Mouse (Mus musculus) MEL (cell line): ENCODE results near the gene Emg1. TPM values are rescaled to one million over a fixed set of nuclear protein-coding genes. Genes with fewer than 3 reads are reported as not detected.

Experiments
- DNase-seq: peaks from one replicate; pipeline ENCODE4 v3.0.0; 2011; ENCODE audit warnings: low read depth, low spot score
- H3K27ac ChIP-seq: 2 replicates; pipeline ENCODE4 v1.5.1; 2012; ENCODE audit warnings: low read depth, mild to moderate bottlenecking, control low read depth, low read length, moderate library complexity; ENCODE audit not compliant: control insufficient read depth
- H3K27me3 ChIP-seq, 2 experiments: fragments of 150-350 bp in 1 of 2; sonication (generic) in 1 of 2; 2 replicates each; pipeline ENCODE4 v1.6.1; 2012; ENCODE audit warnings: low read length in 2 of 2, mild to moderate bottlenecking in 2 of 2, improper control_type of control experiment in 1 of 2, moderate library complexity in 1 of 2; ENCODE audit not compliant: insufficient read depth in 2 of 2, control insufficient read depth in 1 of 2
- H3K36me3 ChIP-seq, 2 experiments: 2 replicates each; pipeline ENCODE4 v1.6.1; 2012 to 2014; ENCODE audit warnings: low read length in 2 of 2, improper control_type of control experiment in 1 of 2, inconsistent platforms in 1 of 2, mild to moderate bottlenecking in 1 of 2; ENCODE audit not compliant: insufficient read depth in 2 of 2, control insufficient read depth in 1 of 2
- H3K4me1 ChIP-seq, 2 experiments: fragments of 150-350 bp in 1 of 2; sonication (generic) in 1 of 2; 2 replicates each; pipeline ENCODE4 v1.6.1; 2012; ENCODE audit warnings: low read length in 2 of 2, improper control_type of control experiment in 1 of 2, mild to moderate bottlenecking in 1 of 2; ENCODE audit not compliant: insufficient read depth in 2 of 2, control insufficient read depth in 1 of 2
- H3K4me3 ChIP-seq, 2 experiments: fragments of 150-350 bp in 1 of 2; sonication (generic) in 1 of 2; 2 replicates each; pipeline ENCODE4 v1.5.1; 2012; ENCODE audit warnings: low read depth in 2 of 2, low read length in 2 of 2, mild to moderate bottlenecking in 2 of 2, moderate library complexity in 2 of 2, control low read depth in 1 of 2, improper control_type of control experiment in 1 of 2; ENCODE audit not compliant: control insufficient read depth in 1 of 2, insufficient read depth in 1 of 2
- H3K79me2 ChIP-seq: 2 replicates; pipeline ENCODE4 v1.6.1; 2012; ENCODE audit warnings: mild to moderate bottlenecking, low read length, moderate library complexity; ENCODE audit not compliant: control insufficient read depth, poor library complexity, insufficient read depth
- H3K9ac ChIP-seq: 2 replicates; pipeline ENCODE4 v1.6.1; 2012; ENCODE audit warnings: low read depth, mild to moderate bottlenecking, control low read depth, low read length, moderate library complexity; ENCODE audit not compliant: control insufficient read depth, poor library complexity, severe bottlenecking
- H3K9me3 ChIP-seq: fragments of 150-350 bp; sonication (generic); replicated peaks from 2 replicates; pipeline ENCODE4 v1.6.1; 2012; ENCODE audit warnings: mild to moderate bottlenecking, low read length, improper control_type of control experiment, moderate library complexity; ENCODE audit not compliant: insufficient read depth
- BHLHE40 ChIP-seq: IDR thresholded peaks from 2 replicates; pipeline ENCODE4 v1.6.1; 2012; ENCODE audit warnings: low read depth, mild to moderate bottlenecking, inconsistent platforms, low read length, improper control_type of control experiment, borderline replicate concordance
- CHD1 ChIP-seq: IDR thresholded peaks from 2 replicates; pipeline ENCODE4 v1.6.1; 2012; ENCODE audit warnings: low read depth, mild to moderate bottlenecking, inconsistent platforms, low read length, improper control_type of control experiment
- CTCF ChIP-seq, 3 experiments: IDR thresholded peaks in 2 of 3; conservative IDR thresholded peaks in 1 of 3; 2 replicates each; pipeline ENCODE4 v1.5.1; 2011 to 2012; ENCODE audit warnings: low read length in 3 of 3, low read depth in 2 of 3, mild to moderate bottlenecking in 2 of 3, improper control_type of control experiment in 1 of 3, inconsistent platforms in 1 of 3, mixed read lengths in 1 of 3, moderate library complexity in 1 of 3; ENCODE audit not compliant: control insufficient read depth in 1 of 3, insufficient read depth in 1 of 3, poor library complexity in 1 of 3, severe bottlenecking in 1 of 3
- E2F4 ChIP-seq: IDR thresholded peaks from 2 replicates; pipeline ENCODE4 v1.6.1; 2011; ENCODE audit warnings: low read depth, low read length, improper control_type of control experiment, borderline replicate concordance
- EP300 ChIP-seq, 2 experiments: IDR thresholded peaks; 2 replicates each; pipeline ENCODE4 v1.6.1; 2011; ENCODE audit warnings: improper control_type of control experiment in 2 of 2, low read length in 2 of 2, low read depth in 1 of 2, mild to moderate bottlenecking in 1 of 2
- ETS1 ChIP-seq: IDR thresholded peaks from 2 replicates; pipeline ENCODE4 v1.6.1; 2012; ENCODE audit warnings: low read depth, mild to moderate bottlenecking, inconsistent platforms, low read length, improper control_type of control experiment, moderate library complexity
- GABPA ChIP-seq: IDR thresholded peaks from 2 replicates; pipeline ENCODE4 v1.6.1; 2012; ENCODE audit warnings: low read depth, mild to moderate bottlenecking, inconsistent platforms, low read length, improper control_type of control experiment, moderate library complexity
- GATA1 ChIP-seq: IDR thresholded peaks from 2 replicates; pipeline ENCODE4 v1.6.1; 2011; ENCODE audit warnings: low read depth, low read length, improper control_type of control experiment
- HCFC1 ChIP-seq: IDR thresholded peaks from 2 replicates; pipeline ENCODE4 v1.6.1; 2012; ENCODE audit warnings: low read depth, mild to moderate bottlenecking, inconsistent platforms, low read length, improper control_type of control experiment, moderate library complexity
- JUND ChIP-seq: IDR thresholded peaks from 2 replicates; pipeline ENCODE4 v1.6.1; 2011; ENCODE audit warnings: low read depth, mild to moderate bottlenecking, improper control_type of control experiment, low read length
- MAFK ChIP-seq: IDR thresholded peaks from 2 replicates; pipeline ENCODE4 v1.6.1; 2011; ENCODE audit warnings: low read depth, mild to moderate bottlenecking, low read length, improper control_type of control experiment, borderline replicate concordance
- MAZ ChIP-seq: IDR thresholded peaks from 2 replicates; pipeline ENCODE4 v1.6.1; 2012; ENCODE audit warnings: low read depth, mild to moderate bottlenecking, inconsistent platforms, low read length, improper control_type of control experiment
- MXI1 ChIP-seq: IDR thresholded peaks from 2 replicates; pipeline ENCODE4 v1.6.1; 2011; ENCODE audit warnings: mild to moderate bottlenecking, low read depth, low read length, improper control_type of control experiment
- MYB ChIP-seq: IDR thresholded peaks from 2 replicates; pipeline ENCODE4 v1.6.1; 2011; ENCODE audit warnings: mild to moderate bottlenecking, low read depth, low read length, improper control_type of control experiment
- NRF1 ChIP-seq: IDR thresholded peaks from 2 replicates; pipeline ENCODE4 v1.6.1; 2014; ENCODE audit warnings: low read depth, mild to moderate bottlenecking, inconsistent platforms, low read length, improper control_type of control experiment, moderate library complexity; ENCODE audit not compliant: poor library complexity, insufficient read depth, severe bottlenecking
- POLR2AphosphoS2 ChIP-seq: IDR thresholded peaks from 2 replicates; pipeline ENCODE4 v1.6.1; 2011; ENCODE audit warnings: low read length, improper control_type of control experiment
- POLR2AphosphoS5 ChIP-seq: IDR thresholded peaks from 2 replicates; pipeline ENCODE4 v1.6.1; 2012; ENCODE audit warnings: low read depth, borderline replicate concordance, mild to moderate bottlenecking, inconsistent platforms, low read length, moderate library complexity, mixed read lengths
- RAD21 ChIP-seq: IDR thresholded peaks from 2 replicates; pipeline ENCODE4 v1.6.1; 2011; ENCODE audit warnings: mild to moderate bottlenecking, low read depth, low read length, improper control_type of control experiment
- RCOR1 ChIP-seq: IDR thresholded peaks from 2 replicates; pipeline ENCODE4 v1.6.1; 2012; ENCODE audit warnings: low read depth, mild to moderate bottlenecking, inconsistent platforms, low read length, improper control_type of control experiment
- SIN3A ChIP-seq: IDR thresholded peaks from 2 replicates; pipeline ENCODE4 v1.6.1; 2012; ENCODE audit warnings: low read length, improper control_type of control experiment, inconsistent platforms
- TBP ChIP-seq: IDR thresholded peaks from 2 replicates; pipeline ENCODE4 v1.8.0; 2011; ENCODE audit warnings: low read depth, low read length, improper control_type of control experiment
- UBTF ChIP-seq: IDR thresholded peaks from 2 replicates; pipeline ENCODE4 v1.6.1; 2012; ENCODE audit warnings: low read depth, mild to moderate bottlenecking, inconsistent platforms, low read length, improper control_type of control experiment, moderate library complexity, borderline replicate concordance; ENCODE audit not compliant: insufficient read depth
- USF1 ChIP-seq: IDR thresholded peaks from 2 replicates; pipeline ENCODE4 v1.6.1; 2014; ENCODE audit warnings: low read depth, mild to moderate bottlenecking, inconsistent platforms, low read length, improper control_type of control experiment, moderate library complexity
- USF2 ChIP-seq, 2 experiments: IDR thresholded peaks; 2 replicates each; pipeline ENCODE4 v1.6.1; 2011 to 2012; ENCODE audit warnings: improper control_type of control experiment in 2 of 2, low read length in 2 of 2, borderline replicate concordance in 1 of 2, inconsistent platforms in 1 of 2, low read depth in 1 of 2, mild to moderate bottlenecking in 1 of 2; ENCODE audit not compliant: insufficient read depth in 1 of 2
- ZC3H11A ChIP-seq: IDR thresholded peaks from 2 replicates; pipeline ENCODE4 v1.6.1; 2012; ENCODE audit warnings: low read depth, mild to moderate bottlenecking, inconsistent platforms, low read length, improper control_type of control experiment
- ZMIZ1 ChIP-seq: IDR thresholded peaks from 2 replicates; pipeline ENCODE4 v1.6.1; 2012; ENCODE audit warnings: low read depth, mild to moderate bottlenecking, inconsistent platforms, low read length, improper control_type of control experiment, moderate library complexity
- polyA plus RNA-seq, 2 experiments: library from polyadenylated mRNA; stranded (reverse) in 1 of 2; unstranded in 1 of 2; fragments of >175 nt in 1 of 2; fragments of >200 nt in 1 of 2; gene quantifications; 2 replicates each; pipeline versions ENCODE4 v1.2.1 to v1.2.4; 2012; ENCODE audit warnings: low replicate concordance in 2 of 2, low read depth in 1 of 2; ENCODE audit not compliant: insufficient read length in 2 of 2, insufficient read depth in 1 of 2, missing spikeins in 1 of 2
- total RNA-seq: library from RNA; depleted of rRNA; stranded (reverse); fragments of 300-350 nt; gene quantifications from 2 replicates; pipeline ENCODE4 v1.2.3, GENCODE M21; 2012

The Emg1 gene
- total and polyA plus RNA-seq, 3 experiments = 346 to 391 TPM; not detected in 1

DNA sequence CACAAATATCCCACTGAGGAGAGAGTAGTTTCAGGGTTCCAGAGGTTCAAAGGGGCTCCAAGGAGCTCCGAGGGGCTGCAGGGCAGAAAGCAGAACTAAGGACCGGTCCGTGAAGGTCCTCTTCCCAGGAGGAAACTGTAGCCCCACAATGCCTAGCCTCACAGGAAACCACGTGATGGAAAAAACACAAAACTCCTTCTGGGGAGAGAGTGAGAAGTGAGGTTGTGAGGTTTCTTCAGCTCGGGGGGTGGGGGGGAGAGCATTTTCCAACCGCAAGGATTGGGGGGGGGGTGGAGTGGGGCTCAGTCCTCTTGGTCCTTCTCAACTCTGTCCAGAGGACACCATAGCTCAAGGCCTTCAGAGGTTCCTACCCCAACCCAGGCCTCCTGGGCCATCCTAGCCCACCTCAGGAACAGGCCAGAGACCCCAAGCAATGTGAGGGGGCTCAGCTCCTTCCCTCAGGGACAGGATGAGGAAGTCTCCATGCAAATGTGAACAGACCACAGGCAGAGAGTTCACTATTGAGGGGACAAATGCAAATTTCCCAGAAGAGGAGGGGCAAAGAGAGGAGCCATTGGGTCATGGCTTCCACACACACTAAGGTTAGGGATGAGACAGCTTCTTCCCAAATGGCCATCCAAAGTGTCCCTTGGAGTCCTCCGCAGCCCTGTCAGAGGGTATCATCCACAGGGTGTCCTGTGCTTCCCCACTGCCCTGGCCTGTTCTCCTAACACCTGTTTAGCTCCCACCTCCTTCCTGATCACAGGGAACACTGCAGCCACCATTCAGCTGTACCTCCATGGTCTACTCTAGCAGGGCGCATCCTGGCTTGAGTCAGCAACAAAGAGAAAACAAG is 18.1 kb upstream of the Emg1 start:
- Histone ChIP-seq H3K4me3 (no peak overlapping the region), H3K4me1 (peaks cover 14 to 30% of the 10 kb centered on the region in 2 experiments), H3K27ac (peak overlapping the region; percentile 4; the same call in 1 of the 2 replicates), H3K79me2 (peaks cover 16% of the 10 kb centered on the region), H3K9ac (peak overlapping the region; percentile 13; the same call in 1 of the 2 replicates), H3K27me3 (no peaks in the 10 kb centered on the region), H3K9me3 (no peaks in the 10 kb centered on the region), H3K36me3 (peaks cover 3 to 27% of the 10 kb centered on the region in 2 experiments)
- TF ChIP-seq USF1 = peak; percentile 80
- TF ChIP-seq MXI1 = no peak
- no peak for TF ChIP-seq SIN3A
- no peak for TF ChIP-seq CTCF (IDR thresholded peaks at IDR 0.05 in 2 of 3, conservative IDR thresholded peaks at IDR 0.05 in 1 of 3; ENCODE audit: control insufficient read depth in 1 of 3, insufficient read depth in 1 of 3, low read depth in 2 of 3, low read length in 3 of 3, poor library complexity in 1 of 3, severe bottlenecking in 1 of 3)
- no peak for TF ChIP-seq UBTF
- TF ChIP-seq ZMIZ1 = no peak
- peak in 1 of 2 experiments; percentile 38; a peak in 1 of 4 replicates for TF ChIP-seq USF2 (IDR thresholded peaks at IDR 0.05; ENCODE audit: borderline replicate concordance in 1 of 2, insufficient read depth in 1 of 2, low read depth in 1 of 2, low read length in 2 of 2)
- no peak for TF ChIP-seq RCOR1
- TF ChIP-seq MAFK = no peak
- no peak for TF ChIP-seq HCFC1
- no peak for TF ChIP-seq RAD21
- TF ChIP-seq TBP = no peak
- TF ChIP-seq CHD1 = no peak
- TF ChIP-seq ETS1 = no peak
- TF ChIP-seq JUND = no peak
- DNase-seq = no peak

DNA sequence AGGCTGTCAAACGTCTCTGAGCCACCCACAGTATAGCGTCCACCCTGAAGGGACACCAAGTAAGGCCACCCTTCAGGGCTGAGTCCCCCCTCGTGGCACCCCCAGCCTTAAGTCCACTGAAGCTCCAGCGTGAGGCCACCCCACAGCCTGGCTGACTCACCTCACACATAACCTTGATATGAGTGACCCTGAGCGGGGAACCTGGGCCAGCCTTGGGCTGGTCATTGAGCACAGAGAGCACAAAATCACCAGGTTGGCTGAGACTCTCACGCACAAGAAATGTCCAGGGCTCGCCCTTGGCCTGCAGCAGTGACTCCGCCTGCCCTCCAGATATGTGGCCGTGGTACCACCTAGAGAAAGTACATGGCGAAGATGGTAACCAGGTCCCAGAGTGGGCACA is 16.6 kb upstream of the Emg1 start:
- peaks cover 5 to 18% of the 10 kb centered on the region in 2 experiments for H3K4me1 ChIP-seq
- TF ChIP-seq MAFK (no peak), GABPA (no peak), GATA1 (no peak), EP300 (IDR thresholded peaks at IDR 0.05; ENCODE audit: low read depth in 1 of 2, low read length in 2 of 2) (no peak), ZMIZ1 (no peak), CHD1 (no peak), CTCF (IDR thresholded peaks at IDR 0.05 in 2 of 3, conservative IDR thresholded peaks at IDR 0.05 in 1 of 3; ENCODE audit: control insufficient read depth in 1 of 3, insufficient read depth in 1 of 3, low read depth in 2 of 3, low read length in 3 of 3, poor library complexity in 1 of 3, severe bottlenecking in 1 of 3) (no peak), BHLHE40 (no peak), JUND (no peak), MAZ (no peak), E2F4 (no peak), USF2 (IDR thresholded peaks at IDR 0.05; ENCODE audit: borderline replicate concordance in 1 of 2, insufficient read depth in 1 of 2, low read depth in 1 of 2, low read length in 2 of 2) (no peak), NRF1 (no peak), MXI1 (no peak), POLR2AphosphoS2 (no peak), ZC3H11A (no peak), RAD21 (no peak), POLR2AphosphoS5 (no peak), MYB (no peak)
- H3K27me3 ChIP-seq = no peaks in the 10 kb centered on the region
- no peak for DNase-seq
- H3K9me3 ChIP-seq = no peaks in the 10 kb centered on the region
- no peak overlapping the region for H3K9ac ChIP-seq
- H3K4me3 ChIP-seq = no peak overlapping the region
- H3K36me3 ChIP-seq = peaks cover 3 to 18% of the 10 kb centered on the region in 2 experiments
- no peak overlapping the region for H3K27ac ChIP-seq
- H3K79me2 ChIP-seq = peaks cover 16% of the 10 kb centered on the region
